Mouse (Mus musculus): ENCODE data around the gene Gpr22.

Gpr22 gene

GRCm38 (mm10) chr12:31667187-31667586, 46.6 kb downstream of the Gpr22 start:
- no peak for DNase-seq (ENCODE audit: inconsistent ontology term)

- DNase-seq (ENCODE audit: inconsistent ontology term) = no peak
Observed at GRCm38 (mm10) chr12:31665999-31666398, 47.7 kb downstream of the Gpr22 start.
